Mouse (Mus musculus): Measurements from ENCODE around the gene Eps8. TPM values are rescaled to one million over a fixed set of nuclear protein-coding genes. Genes with fewer than 3 reads are reported as not detected.

Eps8 gene
- polyA plus RNA-seq, 2 experiments from 2014 or later, result 0.30 to 0.46 TPM

DNA sequence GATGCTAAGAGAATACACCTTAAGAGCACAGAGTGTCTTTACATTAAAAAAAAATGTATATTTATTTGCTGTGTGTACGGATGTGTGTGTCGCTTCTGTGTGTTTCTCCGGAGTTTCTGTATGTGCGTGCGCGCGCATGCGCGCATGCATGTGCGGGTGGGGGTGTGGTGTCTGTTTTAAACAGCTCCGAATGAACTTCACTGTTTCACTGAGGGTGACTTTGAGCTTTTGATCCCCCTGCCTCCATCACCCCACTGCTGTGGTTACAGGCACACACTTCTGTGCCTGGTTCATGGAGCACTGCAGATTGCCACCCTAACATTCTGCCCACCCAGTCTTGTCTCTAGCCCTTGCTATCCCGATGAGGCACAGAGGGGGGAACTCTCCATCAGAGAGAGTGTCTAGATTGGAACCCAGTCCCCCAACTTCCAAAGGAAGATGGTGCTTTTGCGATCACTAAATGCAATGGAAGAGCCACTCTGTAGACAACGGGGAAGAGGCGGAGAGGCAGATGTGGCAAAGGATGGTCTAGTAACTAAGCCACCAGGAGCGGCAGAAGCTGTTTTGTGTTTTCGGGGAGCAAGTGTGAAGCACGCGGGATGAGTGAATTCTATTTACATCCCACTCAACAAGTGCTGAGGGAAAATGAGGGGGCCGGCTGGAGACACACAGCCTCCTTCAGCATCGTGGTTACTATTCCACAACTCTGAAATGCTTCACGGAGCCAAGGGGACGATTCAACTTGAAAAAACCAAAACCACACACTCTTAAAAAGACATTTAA lies 7.1 kb upstream of the Eps8 start:
- ATAC-seq, result no peak

DNA sequence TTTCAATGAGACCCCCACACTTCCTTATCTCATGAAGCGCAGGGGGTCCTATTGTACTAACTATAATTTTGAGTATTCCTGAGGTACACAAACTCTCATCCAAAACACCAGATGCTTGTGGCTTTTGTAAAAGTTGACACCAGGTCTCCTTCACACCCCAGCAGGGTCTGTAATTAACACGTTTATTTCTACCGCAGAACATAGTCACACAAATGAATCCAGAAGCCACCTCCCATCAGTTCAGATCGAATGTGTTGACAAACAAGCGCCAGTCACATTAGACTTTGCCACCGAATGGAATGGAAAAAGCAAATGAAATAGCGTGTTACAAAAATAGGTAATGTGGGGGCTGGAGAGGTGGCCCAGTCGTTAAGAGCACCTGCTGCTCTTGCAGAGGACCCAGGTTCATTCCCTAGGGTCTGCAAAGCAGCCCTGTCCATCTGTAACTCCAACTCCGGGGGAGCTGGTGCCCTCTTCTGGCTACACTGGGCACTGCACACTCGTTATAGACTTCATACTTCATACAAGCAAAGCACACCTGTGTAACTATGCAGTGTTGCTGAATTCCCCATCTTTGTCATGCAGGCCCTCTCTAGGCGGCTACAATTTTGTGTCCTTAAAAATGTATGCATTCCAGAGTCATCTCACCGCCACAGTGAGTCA lies 3.9 kb upstream of the Eps8 start:
- ATAC-seq, result no peak

DNA sequence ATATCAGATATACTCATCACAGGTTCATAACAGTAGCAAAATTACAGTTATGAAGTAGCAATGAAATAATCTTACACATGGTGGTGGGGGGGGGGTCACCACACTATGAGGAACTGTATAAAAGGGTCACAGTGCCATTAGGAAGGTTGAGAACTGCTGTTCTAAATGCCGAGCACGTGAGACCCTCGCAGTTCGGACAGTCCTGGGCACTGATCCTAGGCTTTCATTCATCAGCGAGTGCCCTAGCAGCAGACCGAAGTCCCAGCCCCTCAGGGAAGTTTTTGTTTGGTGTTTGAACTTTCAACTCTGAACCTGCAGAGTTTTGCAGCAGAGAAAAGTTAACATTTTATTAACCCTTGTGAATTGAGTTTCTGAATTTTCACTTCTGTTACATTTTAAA lies 2.5 kb upstream of the Eps8 start:
- ATAC-seq, result no peak

DNA sequence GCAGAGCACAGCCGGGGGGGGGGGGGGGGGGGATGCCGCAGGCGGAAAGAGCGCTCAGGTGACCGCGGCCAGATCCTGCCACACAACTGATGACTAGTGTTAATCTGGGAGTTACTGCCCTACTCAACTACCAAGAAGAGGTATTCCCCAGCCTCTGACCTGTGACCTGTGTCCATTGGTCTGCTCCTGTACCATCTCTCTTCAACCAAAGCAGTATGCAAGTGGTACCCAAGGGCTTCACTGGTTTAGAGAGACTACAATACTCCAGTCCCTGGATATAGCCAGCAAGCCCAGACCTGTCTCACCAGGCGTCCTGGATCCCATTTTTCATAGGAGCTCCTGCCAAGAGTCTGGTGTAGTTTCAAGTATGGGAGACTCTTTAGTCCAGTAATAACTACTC lies 5.1 kb downstream of the Eps8 start:
- no peak for ATAC-seq

DNA sequence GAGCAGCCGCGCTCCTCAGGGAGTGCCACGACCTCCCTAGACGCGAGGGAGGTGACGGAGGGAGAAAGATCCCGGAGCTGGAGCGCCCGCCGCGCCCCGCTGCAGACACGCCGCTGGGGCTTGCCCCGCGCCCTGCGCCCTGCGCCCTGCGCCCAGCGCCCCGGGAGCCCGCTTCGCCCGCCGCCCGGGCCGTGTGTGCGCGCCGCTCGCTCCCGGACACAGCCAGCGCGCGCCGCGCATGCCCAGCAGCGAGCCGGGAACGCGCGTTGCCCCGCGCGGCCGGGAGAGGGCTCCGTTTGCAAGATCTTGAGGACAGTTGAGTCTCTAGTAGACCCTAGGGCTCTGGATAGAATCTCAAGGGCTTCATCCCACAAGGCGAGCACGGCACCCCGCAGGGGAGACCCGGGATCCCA lies 5.6 kb downstream of the Eps8 start:
- no peak for ATAC-seq

DNA sequence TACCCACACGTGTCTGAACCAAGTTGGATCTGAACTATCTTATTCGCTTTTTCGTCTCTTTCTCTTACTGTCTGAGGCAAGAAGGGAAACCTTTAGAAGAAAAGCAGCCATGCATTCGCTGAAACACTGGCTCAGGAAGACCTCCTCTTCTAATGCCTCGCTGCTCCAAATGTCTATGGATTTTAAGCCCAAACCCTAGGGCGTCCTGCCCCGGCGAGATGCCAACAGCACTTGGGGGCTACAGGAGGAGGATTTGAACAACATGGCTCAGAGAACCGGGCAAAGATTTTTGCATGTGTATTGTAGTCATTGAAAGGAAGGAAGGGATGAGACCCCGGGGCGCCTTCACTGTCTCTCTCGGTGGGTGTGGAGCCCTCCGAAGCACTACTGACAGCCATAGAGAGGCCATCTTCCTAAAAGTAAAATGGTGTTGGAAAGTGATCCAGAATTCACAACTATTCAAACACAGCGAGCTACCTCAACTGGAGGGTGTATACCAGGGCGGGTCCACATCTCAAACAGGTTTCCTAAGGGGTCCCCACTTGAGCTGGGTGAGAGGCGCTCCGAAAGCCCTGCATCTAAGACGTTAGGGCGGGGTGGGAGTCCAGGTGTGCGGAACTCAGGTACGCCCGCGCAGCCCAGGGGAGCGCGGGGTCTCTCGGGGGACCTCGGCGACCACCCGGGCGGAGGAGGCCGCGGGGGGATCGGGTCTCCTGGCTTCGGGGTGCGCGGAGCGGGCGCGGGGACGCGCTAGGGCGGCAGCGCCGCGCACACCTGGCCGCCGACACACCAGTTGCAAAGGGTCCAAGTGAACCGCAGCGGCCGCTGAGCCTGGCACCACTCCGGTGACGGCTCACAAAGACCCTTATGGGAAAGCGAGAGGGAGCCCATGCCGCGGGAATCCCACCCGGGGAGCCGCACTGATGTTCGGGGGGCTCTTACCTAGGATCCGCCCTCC lies 6.3 kb downstream of the Eps8 start:
- ATAC-seq, result no peak

DNA sequence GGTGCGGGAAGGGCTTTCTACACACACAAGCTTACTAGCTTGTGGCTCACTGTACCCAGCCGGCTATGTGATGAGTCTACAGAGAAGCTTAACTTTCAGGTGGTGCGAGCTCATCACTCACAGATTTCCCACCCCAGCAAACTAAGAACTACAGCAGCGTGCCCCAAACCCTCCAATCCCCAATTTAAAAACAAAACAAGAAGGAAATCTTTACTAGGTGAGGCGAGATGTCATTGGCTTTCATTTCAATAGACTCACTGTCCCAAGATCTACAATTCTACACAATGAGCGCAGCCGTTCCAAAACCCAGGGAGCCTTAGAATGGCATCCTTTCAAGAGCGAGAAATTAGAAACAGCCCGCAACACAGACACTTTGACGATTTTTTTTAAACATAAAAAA lies 7.0 kb downstream of the Eps8 start:
- ATAC-seq, result no peak

DNA sequence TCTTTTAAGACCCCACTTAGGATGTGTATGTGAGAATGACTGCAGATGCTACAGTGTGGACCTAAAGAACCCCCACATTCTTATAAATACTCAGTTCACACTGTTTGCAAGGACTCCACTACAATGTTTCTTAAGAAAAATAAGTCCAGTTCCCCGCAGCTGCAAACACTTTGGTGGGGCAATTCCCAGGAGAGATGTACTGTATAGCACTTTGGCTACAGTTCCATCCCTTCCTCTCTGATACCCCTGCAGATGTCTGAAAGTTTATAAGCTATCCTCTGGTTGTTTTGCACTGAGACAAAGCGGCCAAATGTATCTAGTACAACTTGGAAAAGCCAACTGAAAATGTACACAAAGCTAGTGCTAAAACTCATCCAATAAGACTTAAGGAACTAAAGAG lies 8.0 kb downstream of the Eps8 start:
- no peak for ATAC-seq

DNA sequence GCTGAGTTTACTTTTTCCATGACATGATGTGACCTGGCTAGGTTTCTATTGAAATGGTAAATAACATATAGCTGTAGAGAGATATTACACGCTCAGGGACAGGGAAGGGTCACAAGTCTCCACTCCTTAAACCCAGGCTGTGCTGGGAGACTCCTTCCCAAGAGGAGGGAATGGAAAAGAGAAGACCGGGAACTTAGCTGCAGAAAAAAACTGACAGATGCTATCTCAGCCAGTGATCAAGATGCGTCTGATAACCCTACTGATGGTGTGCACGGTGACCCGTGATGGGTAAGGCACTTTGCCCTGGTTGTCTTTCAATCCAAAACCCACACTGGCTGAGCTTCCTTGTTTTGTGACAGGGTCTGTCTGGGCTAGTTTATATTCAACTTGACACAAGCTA lies 9.8 kb downstream of the Eps8 start:
- ATAC-seq, result no peak

DNA sequence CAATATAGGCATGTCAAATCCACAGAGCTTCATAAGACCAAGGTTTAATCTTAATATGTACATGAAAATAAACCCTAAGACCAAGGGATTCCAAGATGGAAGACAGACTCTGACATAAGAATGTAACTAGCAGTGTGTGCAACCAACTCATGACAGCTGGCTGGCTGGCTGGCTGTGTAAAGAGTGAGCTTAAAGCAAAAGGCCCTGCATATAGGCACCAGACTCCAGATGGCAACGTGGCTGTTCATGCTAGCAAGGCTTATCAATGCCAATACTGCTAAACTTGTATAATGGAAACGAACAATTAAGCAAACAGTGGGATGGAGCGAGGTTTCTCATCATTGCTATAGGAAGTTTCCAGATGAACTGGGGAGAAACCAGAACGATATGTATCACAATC lies 10.9 kb downstream of the Eps8 start:
- no peak for ATAC-seq

DNA sequence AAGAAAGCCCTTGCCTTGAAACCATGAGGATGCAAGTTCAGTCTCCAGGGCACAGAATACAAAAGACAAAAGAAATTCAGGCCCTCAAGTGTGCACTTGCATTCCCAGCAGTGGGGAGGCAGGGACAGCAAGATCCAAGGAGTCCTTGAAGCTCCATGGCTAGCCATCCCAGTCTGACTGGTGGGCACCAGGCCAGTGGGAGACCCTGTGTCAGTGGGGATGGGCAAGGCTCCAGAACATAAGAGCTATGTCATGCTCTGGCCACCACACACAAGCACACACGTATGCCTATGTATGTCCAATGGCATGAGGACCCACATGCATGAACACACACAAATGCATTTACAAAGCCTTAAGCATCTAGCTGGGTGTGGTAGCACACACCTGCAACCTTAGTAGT lies 13.0 kb downstream of the Eps8 start:
- ATAC-seq, result no peak

DNA sequence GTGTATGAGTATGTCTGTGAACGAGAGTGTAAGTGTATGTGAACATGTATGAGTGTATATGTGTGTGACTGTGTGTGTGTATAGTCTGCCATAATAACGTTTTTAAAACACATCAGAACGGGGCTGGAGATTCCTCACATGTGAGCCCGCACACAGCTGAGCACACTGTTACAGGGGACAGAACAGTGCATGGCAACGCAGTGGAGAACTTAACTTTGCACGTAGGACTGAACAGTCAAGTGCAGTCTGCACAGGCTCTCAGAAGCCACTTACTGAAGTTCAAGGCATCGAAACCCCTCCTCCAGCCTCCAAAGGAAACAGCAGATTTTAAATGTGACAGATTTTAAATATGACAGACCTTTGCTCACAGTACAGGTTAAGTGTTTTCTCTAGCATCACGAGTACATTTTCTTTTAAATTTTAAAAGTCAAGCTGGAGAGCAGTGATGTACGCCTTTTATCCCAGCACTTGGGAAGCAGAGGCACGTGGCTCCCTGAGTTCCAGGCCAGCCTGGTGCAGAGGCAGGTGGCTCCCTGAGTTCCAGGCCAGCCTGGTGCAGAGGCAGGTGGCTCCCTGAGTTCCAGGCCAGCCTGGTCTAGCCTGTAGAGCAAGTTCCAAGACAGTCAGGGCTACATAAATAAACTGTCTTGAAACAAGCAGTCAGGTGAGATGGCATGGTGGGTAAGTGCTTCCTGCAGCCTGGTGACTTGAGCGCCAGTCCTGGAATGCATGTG lies 15.7 kb downstream of the Eps8 start:
- no peak for ATAC-seq

DNA sequence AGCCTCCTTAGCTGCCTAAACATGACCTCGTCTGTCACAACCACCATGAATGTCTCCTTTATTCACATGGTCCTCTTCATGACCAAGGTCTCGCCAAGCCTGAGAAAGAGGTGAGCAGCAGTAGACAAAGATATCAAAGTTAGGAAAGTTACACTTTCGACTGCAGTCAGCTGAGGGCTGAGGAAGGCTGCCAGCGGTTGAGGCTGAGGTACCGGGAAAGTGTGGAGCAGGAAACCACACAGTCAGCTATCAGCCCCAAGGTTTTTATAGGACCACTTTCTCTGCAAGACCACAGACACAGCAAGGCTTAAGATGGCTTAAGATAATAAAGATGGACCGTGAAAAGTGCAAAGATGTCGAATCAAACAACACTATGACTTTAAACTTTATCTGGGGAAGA lies 17.2 kb downstream of the Eps8 start:
- no peak for ATAC-seq

DNA sequence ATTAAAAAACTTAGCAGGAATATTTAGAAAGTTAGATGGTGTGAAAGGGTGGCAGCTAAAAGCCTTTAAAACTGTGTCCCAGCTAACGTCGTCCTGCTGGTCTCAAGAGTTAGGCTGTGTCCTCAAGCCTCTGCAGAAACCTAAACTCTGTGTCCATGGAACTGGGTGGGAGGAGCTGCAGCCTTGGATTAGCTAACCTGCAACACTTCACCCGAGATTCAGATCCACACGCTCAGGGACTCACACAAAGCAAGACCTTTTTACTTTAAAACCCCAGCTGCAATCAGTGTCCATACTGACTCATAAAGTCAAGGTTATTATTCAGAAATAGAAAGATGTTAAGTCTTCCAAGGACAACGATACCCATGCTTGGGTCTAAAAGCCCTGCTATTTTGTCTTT lies 18.5 kb downstream of the Eps8 start:
- no peak for ATAC-seq

DNA sequence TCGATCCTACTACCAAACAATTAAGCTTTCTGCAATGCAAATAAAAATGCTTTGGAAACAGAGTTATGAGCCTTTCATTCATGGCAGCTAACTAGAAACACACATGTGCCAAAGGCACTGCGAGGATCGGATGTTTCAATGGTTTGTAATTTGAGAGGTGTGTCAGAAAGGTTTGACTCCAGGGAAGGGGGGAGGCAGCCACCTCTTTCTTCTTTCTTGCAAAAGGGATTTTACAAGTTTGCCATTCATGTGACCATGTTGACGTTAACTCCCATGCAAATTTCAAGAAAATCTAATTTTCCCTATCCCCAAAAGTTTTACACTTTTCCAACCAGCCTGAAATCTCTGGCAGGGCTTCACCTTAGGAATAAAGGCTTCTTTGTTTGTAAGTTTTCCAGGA lies 21.1 kb downstream of the Eps8 start:
- ATAC-seq, result no peak

DNA sequence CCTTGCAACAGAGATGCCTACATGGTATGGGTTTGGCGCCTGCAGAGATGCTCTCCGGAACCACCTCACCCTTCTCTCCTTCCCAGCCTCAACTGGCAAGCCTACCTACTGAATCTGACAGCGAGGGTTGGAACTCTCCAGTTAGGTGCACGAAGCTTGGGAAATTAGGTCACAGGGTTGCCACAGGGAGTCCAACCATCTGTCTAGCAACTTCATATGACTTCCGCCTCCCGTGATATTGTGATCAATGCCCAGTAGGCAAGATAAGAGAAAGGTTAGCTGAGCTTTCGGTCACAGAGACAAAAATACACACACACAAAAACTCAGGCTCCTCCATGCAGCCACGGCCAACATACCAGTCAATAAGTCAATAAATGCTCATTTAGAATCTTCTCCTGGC lies 21.6 kb downstream of the Eps8 start:
- no peak for ATAC-seq

DNA sequence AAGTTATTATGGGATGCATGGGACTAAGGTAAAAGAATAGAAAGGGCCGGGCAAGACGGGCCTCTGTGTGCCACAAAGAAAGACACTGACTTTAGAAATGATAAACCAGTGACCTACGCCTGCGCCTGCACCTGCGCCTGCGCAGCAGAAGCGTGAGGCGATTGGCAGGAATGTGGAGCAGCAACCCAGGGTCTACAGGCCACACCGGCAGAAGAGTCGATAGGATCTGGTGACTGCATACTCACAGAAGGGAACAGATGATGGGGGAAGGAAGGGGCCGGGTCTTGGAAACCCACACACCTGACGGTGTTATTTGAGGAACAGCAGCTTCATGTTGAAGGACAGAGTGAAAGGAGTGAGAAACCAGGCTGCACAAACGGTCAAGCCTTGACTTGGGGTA lies 24.3 kb downstream of the Eps8 start:
- no peak for ATAC-seq

DNA sequence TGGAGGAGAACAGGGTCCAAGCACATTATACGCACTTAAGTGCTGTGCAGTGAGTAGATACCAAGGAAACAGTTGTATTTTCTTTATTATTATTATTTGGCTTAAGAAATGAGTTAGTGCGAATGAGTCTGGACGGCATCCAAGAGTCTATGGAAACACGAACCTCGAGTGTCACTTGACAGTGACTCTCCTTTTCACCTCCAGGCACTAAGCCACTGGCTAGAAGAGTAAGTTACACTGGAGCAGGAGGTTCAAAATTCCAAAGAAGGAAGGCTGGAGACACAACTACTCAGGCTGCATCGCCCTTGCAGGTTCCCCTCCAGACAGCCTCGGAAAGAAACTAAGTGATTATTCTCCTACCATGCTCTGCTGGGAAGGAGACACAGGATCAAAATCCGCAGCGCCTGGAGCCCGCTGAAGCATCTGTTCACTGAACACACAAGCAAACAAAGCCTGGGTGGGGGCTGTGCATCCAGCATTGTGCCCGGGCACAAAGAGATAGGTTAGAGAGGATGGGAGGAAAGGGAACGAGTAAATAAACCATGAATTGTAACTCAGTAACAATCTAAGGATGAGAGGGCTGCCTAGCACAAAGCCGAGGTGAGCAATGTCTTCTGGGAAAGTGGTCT lies 25.0 kb downstream of the Eps8 start:
- ATAC-seq, result no peak

DNA sequence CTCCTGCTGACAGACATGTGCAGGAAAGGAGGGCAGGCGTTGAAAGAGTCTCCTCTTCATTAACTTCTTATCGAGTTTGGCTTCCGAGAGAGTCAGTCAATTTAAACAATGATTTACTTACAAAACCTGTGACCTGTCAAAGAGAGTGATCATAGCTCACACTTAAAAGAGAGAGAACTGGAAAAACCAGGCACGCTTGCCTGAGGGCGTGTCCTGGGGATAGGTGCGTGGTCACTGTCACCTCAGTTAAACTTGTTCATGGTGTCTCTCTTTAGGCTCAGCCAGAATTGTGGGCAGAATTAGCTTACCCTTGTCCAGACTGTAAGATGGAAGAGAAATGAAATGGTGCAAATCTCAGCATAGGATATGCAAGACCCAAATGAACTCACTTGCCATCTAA lies 26.0 kb downstream of the Eps8 start:
- ATAC-seq, result no peak

DNA sequence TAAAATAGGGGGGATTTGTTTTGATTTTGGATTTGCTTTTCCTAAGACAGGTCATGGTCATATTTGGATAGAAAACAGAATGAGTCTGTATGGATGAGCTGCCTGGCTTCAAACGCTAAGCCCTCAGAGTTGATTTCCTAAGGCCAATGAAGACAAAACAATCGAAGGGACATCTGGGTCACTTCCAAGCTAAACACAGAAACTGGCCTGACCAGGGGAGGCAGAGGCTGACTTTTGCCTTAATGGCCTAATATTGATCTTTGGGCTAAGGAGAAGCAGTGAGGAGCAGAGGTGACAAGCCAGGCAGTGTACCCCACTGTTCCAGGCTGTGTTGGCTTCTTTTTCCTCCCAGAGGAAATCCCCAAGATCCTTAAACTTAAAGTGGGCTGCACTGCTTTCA lies 33.7 kb downstream of the Eps8 start:
- no peak for ATAC-seq

DNA sequence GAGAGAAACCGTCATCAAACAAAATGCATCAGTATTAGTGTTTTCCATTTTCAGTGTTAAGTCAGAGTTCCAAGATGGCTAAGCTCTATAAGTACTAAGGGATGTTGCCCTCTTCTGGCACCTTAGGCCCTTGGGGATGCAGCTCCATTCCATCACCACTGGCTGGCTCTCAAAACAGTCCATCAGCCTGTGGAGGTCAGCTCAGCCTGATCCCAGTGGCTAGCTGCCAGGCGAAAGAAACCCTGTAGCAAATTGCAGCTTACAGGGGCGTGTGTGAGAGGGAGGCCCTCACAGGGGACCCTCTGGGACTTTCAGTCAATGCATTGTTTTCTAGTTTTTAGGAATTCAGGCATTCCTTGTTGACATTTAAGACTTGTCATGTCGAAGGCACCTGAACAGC lies 40.8 kb downstream of the Eps8 start:
- ATAC-seq, result no peak

DNA sequence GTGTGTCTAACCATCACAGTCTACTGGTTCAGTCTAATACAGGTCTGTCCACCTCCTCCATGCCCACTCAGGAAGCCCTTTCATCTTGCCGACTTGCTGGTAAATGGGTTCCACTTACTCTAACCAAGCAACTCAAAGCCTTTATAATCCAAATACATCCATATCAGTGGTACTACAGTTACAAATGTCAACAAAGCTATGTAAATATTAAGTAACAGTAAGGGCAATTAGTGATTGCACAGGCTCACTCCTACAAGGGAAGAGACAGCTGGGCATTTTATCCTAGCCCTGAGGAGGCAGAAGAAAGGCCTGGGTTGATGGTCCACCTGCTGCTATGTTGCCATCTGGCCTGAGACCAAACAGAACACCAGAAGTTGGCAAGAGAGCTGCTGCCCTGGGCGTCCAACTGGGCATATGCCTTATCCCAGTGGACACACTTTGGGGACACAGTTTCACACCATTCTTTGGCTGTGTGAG lies 42.6 kb downstream of the Eps8 start:
- ATAC-seq, result no peak

All from activated CD4-positive, CD25-positive, alpha-beta regulatory T cell, adult 4 months (primary cell).